Mouse (Mus musculus): ENCODE data around the gene Ptprm. TPM values are rescaled to one million over a fixed set of nuclear protein-coding genes. Genes with fewer than 3 reads are reported as not detected.
"Not testable (repeated sequence)": the region's sequence is repeated elsewhere in the genome, so short reads cannot be mapped to it uniquely, and the experiment has no call there.

Gene Ptprm
- polyA plus RNA-seq, 1 experiment from 2014 or later = 35.9 TPM

DNA sequence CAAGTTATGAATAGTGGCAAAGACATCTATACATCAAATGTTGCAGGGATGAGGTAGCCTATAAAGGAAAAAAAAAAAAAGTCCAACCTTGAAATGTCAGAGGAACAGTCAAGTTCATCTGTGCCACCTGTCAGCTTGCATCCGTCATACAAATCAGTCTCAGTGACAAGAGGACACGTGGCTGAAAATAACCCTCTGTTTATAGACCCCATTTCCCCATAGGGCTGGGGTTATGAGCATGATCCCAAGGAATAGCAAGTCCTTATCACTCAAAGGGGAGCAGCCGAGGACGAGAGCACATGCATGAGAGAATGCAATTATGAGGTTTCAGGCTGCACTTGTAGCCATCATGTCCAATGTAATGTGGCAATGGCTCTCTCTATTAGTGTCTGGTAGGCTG lies 482.9 kb downstream of the Ptprm start:
- H3K4me2 ChIP-seq (replicated peaks; ENCODE audit: low read depth, low read length) = no peak overlapping the region
- no peak overlapping the region for H3K27ac ChIP-seq (ENCODE audit: low read length)
- DNase-seq (ENCODE audit: low spot score) (no peak), ATAC-seq (no peak)
- no peaks in the 10 kb centered on the region for H3K9me3 ChIP-seq (ENCODE audit: low read length)
- no peaks in the 10 kb centered on the region for H3K4me1 ChIP-seq (ENCODE audit: insufficient read depth, low read depth, low read length)
- TF ChIP-seq CTCF (IDR thresholded peaks at IDR 0.05) (no peak), EP300 (IDR thresholded peaks at IDR 0.05) (no peak)
- H3K4me3 ChIP-seq (ENCODE audit: low read depth, low read length) = no peak overlapping the region
- H3K27me3 ChIP-seq (replicated peaks; ENCODE audit: insufficient read depth, low read length) = no peaks in the 10 kb centered on the region
- no peaks in the 10 kb centered on the region; the same call in 1 of the 2 replicates for H3K36me3 ChIP-seq (ENCODE audit: insufficient read depth, low read length)
- 67% methylated on average over 4 of the region's 4 CpGs for WGBS
- no peak overlapping the region for H3K9ac ChIP-seq (replicated peaks; ENCODE audit: low read depth)

DNA sequence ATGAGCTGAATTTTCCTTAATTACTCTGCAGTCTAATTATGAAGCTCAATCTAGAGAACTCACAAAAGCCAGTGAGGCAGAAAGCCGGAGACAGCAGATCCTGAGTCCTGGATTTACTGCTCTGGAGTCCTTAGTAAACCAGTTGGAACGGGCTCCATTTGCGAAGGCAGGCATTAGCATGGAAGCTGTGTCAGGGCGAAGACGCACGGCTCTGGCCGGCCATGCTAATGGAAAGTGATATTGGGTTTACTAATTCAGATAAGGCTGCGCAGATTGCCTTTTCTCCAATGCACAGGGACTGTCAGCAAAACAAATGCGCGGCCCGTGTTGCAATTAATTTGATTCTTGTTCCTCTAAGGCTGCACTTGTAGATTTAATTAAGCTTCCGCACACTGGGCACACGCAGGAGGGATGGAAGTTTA lies 484.7 kb downstream of the Ptprm start:
- Histone ChIP-seq H3K27me3 (replicated peaks; ENCODE audit: insufficient read depth, low read length) (no peaks in the 10 kb centered on the region), H3K36me3 (ENCODE audit: insufficient read depth, low read length) (no peaks in the 10 kb centered on the region; the same call in 1 of the 2 replicates), H3K4me1 (ENCODE audit: insufficient read depth, low read depth, low read length) (no peaks in the 10 kb centered on the region), H3K4me3 (ENCODE audit: low read depth, low read length) (no peak overlapping the region), H3K4me2 (replicated peaks; ENCODE audit: low read depth, low read length) (no peak overlapping the region), H3K27ac (ENCODE audit: low read length) (no peak overlapping the region), H3K9me3 (ENCODE audit: low read length) (no peaks in the 10 kb centered on the region), H3K9ac (replicated peaks; ENCODE audit: low read depth) (no peak overlapping the region)
- no peak for ATAC-seq
- no peak for TF ChIP-seq EP300 (IDR thresholded peaks at IDR 0.05)
- TF ChIP-seq CTCF (IDR thresholded peaks at IDR 0.05) = no peak
- no peak for DNase-seq (ENCODE audit: low spot score)
- WGBS = 93% methylated on average over 13 of the region's 13 CpGs

DNA sequence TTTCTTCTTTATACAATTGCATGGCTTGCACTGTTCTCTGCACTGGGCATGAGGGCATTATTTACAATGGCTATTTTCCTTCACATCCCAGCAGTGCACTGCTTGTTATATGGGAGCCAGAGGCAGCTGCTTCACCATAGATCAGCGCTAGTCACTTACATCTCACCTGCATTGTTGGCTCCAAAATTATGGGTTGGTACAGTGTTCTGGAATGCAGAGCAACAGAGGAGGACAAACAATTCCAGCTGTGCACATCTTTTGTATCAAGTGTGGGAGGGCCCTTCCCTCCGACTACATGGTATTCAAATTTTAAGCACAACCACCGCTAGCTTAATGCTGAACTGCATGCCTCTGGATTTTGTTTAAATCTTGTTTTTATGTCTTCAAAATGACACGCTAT lies 489.8 kb downstream of the Ptprm start:
- ATAC-seq = no peak
- no peaks in the 10 kb centered on the region for H3K4me1 ChIP-seq (ENCODE audit: insufficient read depth, low read depth, low read length)
- TF ChIP-seq EP300 (IDR thresholded peaks at IDR 0.05) = no peak
- TF ChIP-seq CTCF (IDR thresholded peaks at IDR 0.05) = no peak
- no peak overlapping the region for H3K4me2 ChIP-seq (replicated peaks; ENCODE audit: low read depth, low read length)
- no peak for DNase-seq (ENCODE audit: low spot score)
- H3K4me3 ChIP-seq (ENCODE audit: low read depth, low read length) = no peak overlapping the region
- no peaks in the 10 kb centered on the region for H3K27me3 ChIP-seq (replicated peaks; ENCODE audit: insufficient read depth, low read length)
- WGBS = 80% methylated on average over 4 of the region's 4 CpGs
- H3K27ac ChIP-seq (ENCODE audit: low read length) = no peak overlapping the region
- no peaks in the 10 kb centered on the region for H3K36me3 ChIP-seq (ENCODE audit: insufficient read depth, low read length)
- no peak overlapping the region for H3K9ac ChIP-seq (replicated peaks; ENCODE audit: low read depth)
- H3K9me3 ChIP-seq (ENCODE audit: low read length) = no peaks in the 10 kb centered on the region

DNA sequence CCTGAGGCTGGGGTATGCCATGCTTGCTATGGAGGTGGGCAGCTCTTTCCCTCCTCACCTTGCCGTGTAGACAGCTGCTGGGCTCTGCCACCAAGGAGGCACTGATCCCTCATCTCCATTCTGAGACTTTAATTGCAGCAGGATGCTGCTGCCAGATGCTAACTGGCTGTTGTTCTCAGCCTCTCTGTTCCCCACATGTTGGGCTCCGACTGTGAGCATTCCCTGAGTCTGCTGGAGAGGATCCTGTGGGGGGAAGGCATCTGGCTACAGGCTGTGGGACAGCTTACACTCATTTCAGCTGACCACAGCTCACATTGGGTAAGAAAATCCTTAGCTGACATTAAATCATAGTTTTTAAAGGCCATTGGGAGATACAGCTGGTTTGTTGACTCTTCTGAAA lies 492.7 kb downstream of the Ptprm start:
- TF ChIP-seq CTCF (IDR thresholded peaks at IDR 0.05) (no peak), EP300 (IDR thresholded peaks at IDR 0.05) (no peak)
- H3K27me3 ChIP-seq (replicated peaks; ENCODE audit: insufficient read depth, low read length) = no peaks in the 10 kb centered on the region
- no peak overlapping the region for H3K27ac ChIP-seq (ENCODE audit: low read length)
- no peaks in the 10 kb centered on the region for H3K36me3 ChIP-seq (ENCODE audit: insufficient read depth, low read length)
- no peak overlapping the region for H3K4me3 ChIP-seq (ENCODE audit: low read depth, low read length)
- H3K9me3 ChIP-seq (ENCODE audit: low read length) = no peaks in the 10 kb centered on the region
- ATAC-seq (no peak), DNase-seq (ENCODE audit: low spot score) (peak; percentile 12)
- no peak overlapping the region for H3K4me2 ChIP-seq (replicated peaks; ENCODE audit: low read depth, low read length)
- 60% methylated on average over 2 of the region's 2 CpGs for WGBS
- H3K4me1 ChIP-seq (ENCODE audit: insufficient read depth, low read depth, low read length) = no peaks in the 10 kb centered on the region
- no peak overlapping the region for H3K9ac ChIP-seq (replicated peaks; ENCODE audit: low read depth)

DNA sequence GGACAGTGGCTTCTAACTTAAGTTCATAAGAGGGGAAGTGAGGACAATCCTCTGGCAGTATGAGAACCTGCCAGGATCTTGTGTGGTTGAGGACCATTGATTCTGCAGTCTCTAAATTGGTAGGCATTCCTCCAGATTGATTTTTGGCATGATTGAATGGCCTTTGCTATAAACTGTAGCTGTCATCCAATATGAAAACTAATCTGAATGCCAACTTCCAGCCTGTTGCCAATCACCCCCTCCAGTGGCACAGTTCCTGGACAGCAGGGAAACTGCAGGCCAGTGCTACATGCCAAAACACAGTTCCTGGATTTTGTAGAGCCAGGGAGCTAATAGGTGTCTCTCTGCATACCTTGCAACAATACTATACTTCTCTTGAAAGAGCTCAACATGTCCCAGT lies 495.5 kb downstream of the Ptprm start:
- Histone ChIP-seq H3K9me3 (ENCODE audit: low read length) (no peaks in the 10 kb centered on the region), H3K4me3 (ENCODE audit: low read depth, low read length) (no peak overlapping the region), H3K36me3 (ENCODE audit: insufficient read depth, low read length) (no peaks in the 10 kb centered on the region), H3K9ac (replicated peaks; ENCODE audit: low read depth) (no peak overlapping the region), H3K4me2 (replicated peaks; ENCODE audit: low read depth, low read length) (no peak overlapping the region), H3K4me1 (ENCODE audit: insufficient read depth, low read depth, low read length) (no peaks in the 10 kb centered on the region), H3K27me3 (replicated peaks; ENCODE audit: insufficient read depth, low read length) (no peaks in the 10 kb centered on the region), H3K27ac (ENCODE audit: low read length) (no peak overlapping the region)
- TF ChIP-seq CTCF (IDR thresholded peaks at IDR 0.05) (no peak), EP300 (IDR thresholded peaks at IDR 0.05) (no peak)
- DNase-seq (ENCODE audit: low spot score) = no peak
- no peak for ATAC-seq

DNA sequence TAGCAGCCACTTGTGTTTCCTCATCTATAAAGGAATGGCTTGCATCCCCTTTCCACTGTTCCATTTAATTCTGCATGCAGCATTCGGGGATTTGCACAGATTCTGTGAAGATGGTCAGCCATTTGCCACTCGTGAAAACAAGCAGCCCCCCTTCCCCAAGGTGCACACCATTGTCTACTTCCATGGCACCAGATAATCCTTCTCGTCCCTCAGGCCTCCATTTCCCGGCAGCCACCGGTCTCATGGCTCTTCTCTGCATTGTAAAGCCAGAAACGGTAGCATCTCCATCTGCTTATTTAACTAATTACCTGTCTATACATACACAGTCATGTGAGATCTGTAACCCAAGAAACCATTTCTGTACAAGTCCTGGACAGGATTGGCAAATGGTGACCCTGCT lies 501.8 kb downstream of the Ptprm start:
- H3K27ac ChIP-seq (ENCODE audit: low read length) = no peak overlapping the region

DNA sequence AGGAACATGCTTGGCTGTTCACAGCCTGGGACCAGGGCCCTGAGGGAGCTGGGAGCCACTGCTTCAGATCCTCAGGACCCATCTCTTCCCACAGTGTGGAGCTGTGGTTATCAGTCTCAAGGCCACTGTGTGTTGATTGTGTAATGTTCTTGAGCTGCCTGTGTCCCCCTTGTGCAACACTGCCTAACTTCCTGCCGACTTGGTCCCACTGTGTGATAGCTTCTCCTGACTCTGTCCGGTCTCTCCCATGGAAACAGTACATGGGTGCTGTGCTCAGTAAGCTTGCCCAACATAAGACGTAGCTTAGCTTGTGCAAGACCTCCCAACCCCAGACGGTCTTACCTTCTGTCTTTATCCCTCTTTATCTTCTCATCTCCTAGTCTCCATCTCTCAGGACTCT lies 507.2 kb downstream of the Ptprm start:
- not testable (repeated sequence) for H3K9me3 ChIP-seq (ENCODE audit: low read length); H3K36me3 ChIP-seq (ENCODE audit: insufficient read depth, low read length); H3K27me3 ChIP-seq (replicated peaks; ENCODE audit: insufficient read depth, low read length); H3K27ac ChIP-seq (ENCODE audit: low read length); H3K4me1 ChIP-seq (ENCODE audit: insufficient read depth, low read depth, low read length); H3K9ac ChIP-seq (replicated peaks; ENCODE audit: low read depth); H3K4me2 ChIP-seq (replicated peaks; ENCODE audit: low read depth, low read length); H3K4me3 ChIP-seq (ENCODE audit: low read depth, low read length)
- WGBS = 79% methylated on average over 4 of the region's 4 CpGs
- ATAC-seq (peak; percentile 30; the same call in 1 of the 2 replicates), DNase-seq (ENCODE audit: low spot score) (peak; percentile 31)

More for the DNA sequence above, 501.8 kb downstream of the Ptprm start:
- no peaks in the 10 kb centered on the region for H3K36me3 ChIP-seq (ENCODE audit: insufficient read depth, low read length)
- no peak for DNase-seq (ENCODE audit: low spot score)
- H3K9me3 ChIP-seq (ENCODE audit: low read length) = no peaks in the 10 kb centered on the region
- no peak overlapping the region for H3K4me2 ChIP-seq (replicated peaks; ENCODE audit: low read depth, low read length)
- TF ChIP-seq EP300 (IDR thresholded peaks at IDR 0.05) (no peak), CTCF (IDR thresholded peaks at IDR 0.05) (no peak)
- ATAC-seq = no peak
- no peaks in the 10 kb centered on the region for H3K27me3 ChIP-seq (replicated peaks; ENCODE audit: insufficient read depth, low read length)
- H3K4me1 ChIP-seq (ENCODE audit: insufficient read depth, low read depth, low read length) = no peaks in the 10 kb centered on the region
- H3K4me3 ChIP-seq (ENCODE audit: low read depth, low read length) = no peak overlapping the region
- H3K9ac ChIP-seq (replicated peaks; ENCODE audit: low read depth) = no peak overlapping the region
- WGBS = 89% methylated on average over 6 of the region's 6 CpGs
